Mouse (Mus musculus): ENCODE data around the gene Gm11758. TPM values are rescaled to one million over a fixed set of nuclear protein-coding genes. Genes with fewer than 3 reads are reported as not detected.
"Not testable (repeated sequence)": the region's sequence is repeated elsewhere in the genome, so short reads cannot be mapped to it uniquely, and the experiment has no call there.

The Gm11758 gene
- total RNA-seq (2021): not detected
- long read RNA-seq, experiment 1: 0 reads
- long read RNA-seq, experiment 2: 0 reads

DNA sequence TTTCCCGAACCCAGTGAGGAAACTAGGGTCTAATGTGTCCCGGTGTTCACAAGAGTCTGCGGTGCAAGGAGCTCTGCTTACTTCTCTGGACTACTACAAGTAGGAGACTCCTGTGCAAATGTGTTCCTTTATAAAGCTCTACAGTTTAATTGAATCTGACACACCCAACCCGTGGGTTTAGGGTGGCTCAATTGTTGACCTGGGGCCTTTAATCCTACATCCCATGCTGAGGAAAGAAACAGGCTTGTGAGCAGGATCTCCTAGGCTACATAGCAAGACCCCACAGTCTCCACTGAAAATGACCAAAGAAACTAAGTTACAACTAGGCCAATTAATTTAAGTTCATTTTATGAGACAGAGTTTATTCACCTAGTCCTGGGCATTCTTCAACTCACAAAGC lies at the start of gene Gm11758:
Gm11758 (minus strand) TSS at position 101 of the 400 bp plus-strand sequence.
- DNase-seq (ENCODE audit: low spot score): not testable (repeated sequence)

DNA sequence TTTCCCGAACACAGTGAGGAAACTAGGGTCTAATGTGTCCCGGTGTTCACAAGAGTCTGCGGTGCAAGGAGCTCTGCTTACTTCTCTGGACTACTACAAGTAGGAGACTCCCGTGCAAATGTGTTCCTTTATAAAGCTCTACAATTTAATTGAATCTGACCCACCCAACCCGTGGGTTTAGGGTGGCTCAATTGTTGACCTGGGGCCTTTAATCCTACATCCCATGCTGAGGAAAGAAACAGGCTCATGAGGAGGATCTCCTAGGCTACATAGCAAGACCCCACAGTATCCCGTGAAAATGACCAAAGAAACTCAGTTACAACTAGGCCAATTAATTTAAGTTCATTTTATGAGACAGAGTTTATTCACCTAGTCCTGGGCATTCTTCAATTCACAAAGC lies 44.6 kb upstream of the Gm11758 start, which contains the start of gene Gm11756:
Gm11756 (minus strand) TSS at position 101 of the 400 bp plus-strand sequence.
- not testable (repeated sequence) for DNase-seq (ENCODE audit: low spot score)

GRCm38 (mm10) chr4:73905853-73906252 lies 29.8 kb upstream of the Gm11758 start, which contains the start of gene Gm13871:
Gm13871 (minus strand) TSS chr4:73905953.
- not testable (repeated sequence) for DNase-seq (ENCODE audit: low spot score)

GRCm38 (mm10) chr4:73891012-73891411 lies 14.9 kb upstream of the Gm11758 start, which contains the start of gene Gm11757:
Gm11757 (minus strand) TSS chr4:73891112.
- not testable (repeated sequence) for DNase-seq (ENCODE audit: low spot score)

DNA sequence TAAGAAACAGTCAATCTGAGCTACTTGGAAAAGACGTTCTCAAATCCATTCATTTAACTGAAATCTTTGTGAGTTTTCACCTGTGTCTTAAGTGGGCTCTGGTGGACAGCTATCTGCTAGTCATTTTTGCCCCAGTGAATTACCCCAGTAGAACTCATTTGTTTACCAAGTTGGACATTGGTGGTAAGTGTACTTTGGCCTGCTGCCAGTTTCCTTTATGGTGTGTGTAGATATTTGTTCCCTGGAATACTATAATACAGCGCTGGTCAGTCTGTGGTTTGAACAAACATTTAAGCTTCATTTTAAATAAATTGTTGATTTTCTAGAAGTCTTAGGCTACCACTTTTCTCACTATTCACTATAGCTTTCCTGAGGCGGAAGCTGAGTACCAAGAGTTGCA lies 49.5 kb downstream of the Gm11758 start:
- no peak for DNase-seq (ENCODE audit: low spot score)

Other genes with a start within 250 kb of the Gm11758 start
- not detected for gene Gm11236, start 238.1 kb downstream of the Gm11758 start, total RNA-seq (2021)
- not detected for gene Gm11239, start 207.9 kb downstream of the Gm11758 start, total RNA-seq (2021)
- not detected for gene Gm428, start 192.8 kb downstream of the Gm11758 start, total RNA-seq (2021)
- not detected for gene Rasef, start 85.3 kb downstream of the Gm11758 start, total RNA-seq (2021)
- gene Gm11757, start 14.8 kb upstream of the Gm11758 start, total RNA-seq (2021): not detected
- gene Gm13871, start 29.7 kb upstream of the Gm11758 start, total RNA-seq (2021): not detected
- gene Gm11756, start 44.5 kb upstream of the Gm11758 start, total RNA-seq (2021): 1 to 10 TPM in 1 of 2 experiments, under 1 TPM in 1; 0.91 to 1.7 TPM
- 100 to 1,000 TPM; 130 to 168 TPM for gene 2310002L09Rik, start 74.6 kb upstream of the Gm11758 start, total RNA-seq (2021)
- gene Frmd3, start 137.2 kb upstream of the Gm11758 start, total RNA-seq (2021): under 1 TPM; 0.21 to 0.30 TPM